25 mouse cellular contexts compared by ENCODE assay signal in genomic region chr11:120955701-120956100, GRCm38 (mm10). TPM values are rescaled to one million over a fixed set of nuclear protein-coding genes. Genes with fewer than 3 reads are reported as not detected.
DNase-seq lines count a peak whose midpoint lies in the region; ATAC-seq and TF ChIP-seq lines count a peak whose summit lies in the region.
"Had no signal": no experiment of that assay in that cellular context is flagged by ENCODE, and none has a peak within 500 bp of the region (broad histone marks: within the 10 kb centered on the region; RNA-seq: fewer than 3 reads in every experiment).

No protein-coding gene starts in this region.

- no peak for ATAC-seq in liver, embryonic 13.5 days (ENCODE audit: low read depth)
- ATAC-seq in liver, postnatal 0 days, result no peak
- ATAC-seq in liver, embryonic 11.5 days (replicated peaks; ENCODE audit: low FRiP score), result no peak
- ATAC-seq: CD4-positive, CD25-positive, alpha-beta regulatory T cell, adult 4 months; forebrain, embryonic 14.5 days had no signal

- 87% methylated on average over 8 of the region's 8 CpGs for WGBS in liver, embryonic 13.5 days (ENCODE audit: insufficient replicate concordance)
- 91% methylated on average over 8 of the region's 8 CpGs for WGBS in liver, postnatal 0 days (ENCODE audit: insufficient replicate concordance)
- 89% methylated on average over 8 of the region's 8 CpGs for WGBS in liver, embryonic 11.5 days

- H3K4me3 ChIP-seq in gastrocnemius, adult 2 months, result peak overlapping the region; percentile 9; the same call in 1 of the 2 replicates
- H3K4me3 ChIP-seq in liver, embryonic 13.5 days (replicated peaks), result no peak overlapping the region
- H3K4me3 ChIP-seq in liver, postnatal 0 days (ENCODE audit: low read depth, low read length), result no peak overlapping the region
- H3K4me3 ChIP-seq in liver, embryonic 11.5 days (ENCODE audit: low read depth, low read length), result no peak overlapping the region
- H3K4me3 ChIP-seq in E14TG2a.4 (replicated peaks; ENCODE audit: low read length), result peak overlapping the region; percentile 46
- H3K4me3 ChIP-seq: embryonic facial prominence, embryonic 13.5 days; embryonic facial prominence, embryonic 15.5 days; erythroblast, embryonic 14.5 days; forebrain, embryonic 10.5 days; forebrain, embryonic 12.5 days had no signal

- DNase-seq in gastrocnemius, adult 2 months, result no peak
- no peak for DNase-seq in gastrocnemius, postnatal 25 days
- no peak for DNase-seq in liver, embryonic 13.5 days
- no peak for DNase-seq in liver
- peak; percentile 13 for DNase-seq in liver, postnatal 0 days
- no peak for DNase-seq in liver, embryonic 11.5 days (ENCODE audit: low spot score)
- DNase-seq: adrenal gland, adult 2 months; adrenal gland, postnatal 10 days; adrenal gland, postnatal 25 days; B cell, adult 2 months; cerebellum, adult 11 months; cerebellum, adult 18-20 months; cerebellum, adult 8-10 months; cerebellum, adult 9-11 months; cerebellum, postnatal 14 days; cerebellum, postnatal 36 days; embryo, embryonic 11 days had no signal

- H3K36me3 ChIP-seq in liver, embryonic 13.5 days, result peaks cover 70% of the 10 kb centered on the region
- H3K36me3 ChIP-seq in liver, postnatal 0 days (replicated peaks; ENCODE audit: insufficient read depth, low read length), result peaks cover 49% of the 10 kb centered on the region
- H3K36me3 ChIP-seq in liver, embryonic 11.5 days (ENCODE audit: control insufficient read depth, insufficient read depth, low read length), result peaks cover 48% of the 10 kb centered on the region
- peaks cover 95% of the 10 kb centered on the region for H3K36me3 ChIP-seq in E14TG2a.4 (ENCODE audit: insufficient read depth, low read length)

- no peak overlapping the region for H3K4me2 ChIP-seq in liver, embryonic 13.5 days
- H3K4me2 ChIP-seq in liver, postnatal 0 days (ENCODE audit: low read depth, low read length), result no peak overlapping the region
- no peak overlapping the region for H3K4me2 ChIP-seq in liver, embryonic 11.5 days
- H3K4me2 ChIP-seq: embryonic facial prominence, embryonic 13.5 days; embryonic facial prominence, embryonic 15.5 days; forebrain, embryonic 12.5 days had no signal

- H3K27ac ChIP-seq in gastrocnemius, adult 2 months, result peak overlapping the region; percentile 97
- H3K27ac ChIP-seq in liver, embryonic 13.5 days, result peak overlapping the region; percentile 36
- H3K27ac ChIP-seq in liver, postnatal 0 days (ENCODE audit: low read depth), result no peak overlapping the region
- no peak overlapping the region for H3K27ac ChIP-seq in liver, embryonic 11.5 days (ENCODE audit: low read depth, low read length)
- H3K27ac ChIP-seq: embryonic facial prominence, embryonic 13.5 days; embryonic facial prominence, embryonic 15.5 days; forebrain, embryonic 10.5 days; forebrain, embryonic 12.5 days had no signal

- H3K9me3 ChIP-seq in liver, embryonic 13.5 days (replicated peaks), result no peaks in the 10 kb centered on the region
- H3K9me3 ChIP-seq in liver, postnatal 0 days (ENCODE audit: low read length), result no peaks in the 10 kb centered on the region
- no peaks in the 10 kb centered on the region for H3K9me3 ChIP-seq in liver, embryonic 11.5 days (ENCODE audit: control insufficient read depth, low read length)
- no peaks in the 10 kb centered on the region for H3K9me3 ChIP-seq in E14TG2a.4 (ENCODE audit: low read length)
- H3K9me3 ChIP-seq: embryonic facial prominence, embryonic 13.5 days; embryonic facial prominence, embryonic 15.5 days; forebrain, embryonic 10.5 days; forebrain, embryonic 12.5 days had no signal

- H3K27me3 ChIP-seq in liver, embryonic 13.5 days, result no peaks in the 10 kb centered on the region
- H3K27me3 ChIP-seq in liver, postnatal 0 days (ENCODE audit: insufficient read depth, low read length), result no peaks in the 10 kb centered on the region
- H3K27me3 ChIP-seq in liver, embryonic 11.5 days (replicated peaks; ENCODE audit: control insufficient read depth, insufficient read depth, low read length), result no peaks in the 10 kb centered on the region
- no peaks in the 10 kb centered on the region for H3K27me3 ChIP-seq in E14TG2a.4 (ENCODE audit: insufficient read depth, low read length)
- H3K27me3 ChIP-seq: embryonic facial prominence, embryonic 13.5 days; embryonic facial prominence, embryonic 15.5 days; forebrain, embryonic 12.5 days had no signal

- peaks cover 80% of the 10 kb centered on the region for H3K4me1 ChIP-seq in liver, embryonic 13.5 days (replicated peaks)
- peaks cover 26% of the 10 kb centered on the region for H3K4me1 ChIP-seq in liver, postnatal 0 days (ENCODE audit: insufficient read depth)
- peaks cover 50% of the 10 kb centered on the region for H3K4me1 ChIP-seq in liver, embryonic 11.5 days (replicated peaks; ENCODE audit: control insufficient read depth, insufficient read depth, low read length)
- peaks cover 95% of the 10 kb centered on the region for H3K4me1 ChIP-seq in E14TG2a.4 (replicated peaks; ENCODE audit: low read depth, low read length)

- intact Hi-C loops in gastrocnemius, adult 2 months (cut with DNase I), result no loop called here

- H3K9ac ChIP-seq in liver, embryonic 13.5 days, result no peak overlapping the region
- H3K9ac ChIP-seq in liver, postnatal 0 days (replicated peaks), result no peak overlapping the region
- no peak overlapping the region for H3K9ac ChIP-seq in liver, embryonic 11.5 days (ENCODE audit: low read depth, low read length)
- H3K9ac ChIP-seq: embryonic facial prominence, embryonic 13.5 days; embryonic facial prominence, embryonic 15.5 days; forebrain, embryonic 12.5 days had no signal

- TF ChIP-seq EP300 in liver, postnatal 0 days (IDR thresholded peaks at IDR 0.05; ENCODE audit: low read depth), result no peak

- no peak for TF ChIP-seq CTCF in gastrocnemius, adult 2 months (IDR thresholded peaks at IDR 0.05)
- TF ChIP-seq CTCF in liver, postnatal 0 days (IDR thresholded peaks at IDR 0.05; ENCODE audit: low read depth), result no peak
- TF ChIP-seq CTCF in E14TG2a.4 (conservative IDR thresholded peaks at IDR 0.05; ENCODE audit: low read length), result no peak

RNA-seq across cellular contexts. Expression of gene Slc16a3, which starts 7.4 kb away (rescaled TPM):
- 100 to 1,000 TPM; 295 to 479 TPM for total RNA-seq in gastrocnemius, adult 2 months (2021)
- 100 to 1,000 TPM; 313 to 418 TPM for total RNA-seq in gastrocnemius, postnatal 25 days (2021)
- 71.4 and 81.7 TPM in 2 replicates for polyA plus RNA-seq in liver, embryonic 13.5 days (2015; fragmentation: Nextera tagmentation; extraction: Ambion mirVana)
- 9.9 and 13.9 TPM in 2 replicates for polyA plus RNA-seq in liver, postnatal 0 days (2015; fragmentation: Nextera tagmentation; extraction: Ambion mirVana)
- polyA plus RNA-seq in liver, embryonic 11.5 days (2014; fragmentation: Nextera tagmentation; extraction: Ambion mirVana), result 257 and 272 TPM in 2 replicates

RNA-seq across cellular contexts. Expression of gene Ccdc57, which starts 23.0 kb away (rescaled TPM):
- total RNA-seq in gastrocnemius, adult 2 months (2021), result 1 to 10 TPM; 3.4 to 3.6 TPM
- total RNA-seq in gastrocnemius, postnatal 25 days (2021), result 1 to 10 TPM; 2.8 to 2.9 TPM
- 1.8 TPM in 2 replicates for polyA plus RNA-seq in liver, embryonic 13.5 days (2015; fragmentation: Nextera tagmentation; extraction: Ambion mirVana)
- 1.2 and 1.4 TPM in 2 replicates for polyA plus RNA-seq in liver, postnatal 0 days (2015; fragmentation: Nextera tagmentation; extraction: Ambion mirVana)
- polyA plus RNA-seq in liver, embryonic 11.5 days (2014; fragmentation: Nextera tagmentation; extraction: Ambion mirVana), result 4.2 and 4.7 TPM in 2 replicates

RNA-seq across cellular contexts. Expression of gene Csnk1d, which starts 35.4 kb away (rescaled TPM):
- total RNA-seq in gastrocnemius, adult 2 months (2021), result 10 to 100 TPM; 50.0 to 53.7 TPM
- total RNA-seq in gastrocnemius, postnatal 25 days (2021), result 10 to 100 TPM; 45.8 to 52.6 TPM
- 36.8 and 46.3 TPM in 2 replicates for polyA plus RNA-seq in liver, embryonic 13.5 days (2015; fragmentation: Nextera tagmentation; extraction: Ambion mirVana)
- 29.9 and 30.0 TPM in 2 replicates for polyA plus RNA-seq in liver, postnatal 0 days (2015; fragmentation: Nextera tagmentation; extraction: Ambion mirVana)
- polyA plus RNA-seq in liver, embryonic 11.5 days (2014; fragmentation: Nextera tagmentation; extraction: Ambion mirVana), result 62.2 and 66.5 TPM in 2 replicates

Comparison
In these comparisons a context has a peak if more than half of its experiments do, and no peak if none do; other contexts are left out.
1. H3K27ac ChIP-seq: peak in gastrocnemius, adult 2 months (single experiment) and liver, embryonic 13.5 days (single experiment); none in liver, postnatal 0 days (single experiment) and liver, embryonic 11.5 days (single experiment).
2. H3K4me3 ChIP-seq: peak in gastrocnemius, adult 2 months (single experiment) and E14TG2a.4 (single experiment); none in liver, embryonic 13.5 days (single experiment), liver, postnatal 0 days (single experiment) and liver, embryonic 11.5 days (single experiment).